Mouse (Mus musculus) midbrain, postnatal 0 days (tissue): ENCODE measurements around the gene Mttp. TPM values are rescaled to one million over a fixed set of nuclear protein-coding genes. Genes with fewer than 3 reads are reported as not detected.

Experiments used
- ATAC-seq: fragments of 200-750 bp; cut with Nextera tagmentation; 2 replicates; pipeline ENCODE4 v1.8.0; 2017; ENCODE audit warnings: moderate number of reproducible peaks, mild to moderate bottlenecking, moderate TSS enrichment, moderate library complexity; ENCODE audit not compliant: low FRiP score
- DNase-seq: peaks from one replicate; pipeline ENCODE4 v3.0.0-alpha.2; 2015; ENCODE audit warnings: low spot score
- H3K27ac ChIP-seq: fragments of 300-500 bp; sonication (generic); 2 replicates; pipeline ENCODE4 v1.5.1; 2014; ENCODE audit warnings: low read depth, mild to moderate bottlenecking, low read length, mixed read lengths
- H3K27me3 ChIP-seq: fragments of 300-500 bp; sonication (generic); 2 replicates; pipeline ENCODE4 v1.6.1; 2014; ENCODE audit warnings: low read length, control low read depth, mixed read lengths; ENCODE audit not compliant: insufficient read depth
- H3K36me3 ChIP-seq: fragments of 300-500 bp; sonication (generic); 2 replicates; pipeline ENCODE4 v1.6.1; 2014; ENCODE audit warnings: low read length, control low read depth, mixed read lengths; ENCODE audit not compliant: insufficient read depth
- H3K4me1 ChIP-seq: fragments of 300-500 bp; sonication (generic); 2 replicates; pipeline ENCODE4 v1.6.1; 2014; ENCODE audit warnings: mild to moderate bottlenecking, control low read depth, antibody characterized with exemption, low read length, mixed read lengths; ENCODE audit not compliant: insufficient read depth
- H3K4me2 ChIP-seq: fragments of 300-500 bp; sonication (generic); 2 replicates; pipeline ENCODE4 v1.6.1; 2014; ENCODE audit warnings: low read depth, mild to moderate bottlenecking, low read length, mixed read lengths; ENCODE audit not compliant: poor library complexity, severe bottlenecking
- H3K4me3 ChIP-seq: fragments of 300-500 bp; sonication (generic); 2 replicates; pipeline ENCODE4 v1.5.1; 2014; ENCODE audit warnings: low read depth, mild to moderate bottlenecking, low read length, moderate library complexity
- H3K9ac ChIP-seq: fragments of 300-500 bp; sonication (generic); replicated peaks from 2 replicates; pipeline ENCODE4 v1.6.1; 2014; ENCODE audit warnings: mild to moderate bottlenecking, low read length, moderate library complexity, mixed read lengths; ENCODE audit not compliant: poor library complexity, severe bottlenecking
- H3K9me3 ChIP-seq: fragments of 300-500 bp; sonication (generic); 2 replicates; pipeline ENCODE4 v1.6.1; 2016; ENCODE audit warnings: low read length, control low read depth
- CTCF ChIP-seq: IDR thresholded peaks from 2 replicates; pipeline ENCODE4 v1.5.1; 2016; ENCODE audit warnings: antibody characterized with exemption, mild to moderate bottlenecking
- WGBS: fragments of 180-500 bp; shearing (Covaris S2); extraction: QIAGEN DNeasy Blood & Tissue Kit; methylation state at CpG from one replicate; pipeline ENCODE4 v1.1.7; 2014; 5-methylcytosine and 5-hydroxymethylcytosine counted together
- polyA plus RNA-seq: library from polyadenylated mRNA; unstranded; fragments of >200 nt; fragmentation: Nextera tagmentation; extraction: Ambion mirVana; gene quantifications from 2 replicates; pipeline ENCODE4 v1.2.1, GENCODE M21; 2015
- total RNA-seq: library from RNA; depleted of rRNA; stranded (reverse); fragments of >200 nt; gene quantifications from 2 replicates; pipeline ENCODE4 v1.2.3, GENCODE M21; 2014

The Mttp gene
- total and polyA plus RNA-seq, 2 experiments from 2014 or later = 4.9 to 6.7 TPM

DNA sequence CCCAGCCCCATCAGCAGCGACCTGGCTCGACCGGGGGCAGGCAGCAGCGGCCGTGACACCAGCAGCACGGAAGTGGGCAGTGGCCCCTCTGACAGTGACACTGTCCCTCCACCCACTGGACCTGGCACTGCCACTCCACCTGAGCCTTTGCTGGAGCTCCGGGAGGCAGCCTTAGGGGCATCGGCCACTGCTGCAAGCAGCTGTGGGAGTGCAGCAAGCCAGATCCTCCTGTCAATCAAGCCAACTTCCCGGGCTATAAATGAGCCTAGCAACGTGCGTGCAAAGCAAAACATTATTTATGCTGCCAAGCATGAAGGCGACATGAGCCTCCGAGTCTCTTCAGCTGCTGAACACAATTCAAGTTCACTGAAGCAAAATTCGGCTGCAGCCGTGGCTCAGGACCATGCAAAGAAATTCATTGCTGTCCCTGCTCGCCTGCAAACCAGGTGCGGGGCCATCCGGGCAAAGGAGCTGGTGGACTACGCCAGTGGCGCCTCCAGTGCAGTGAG, 78.4 kb downstream of the Mttp start:
- no peak overlapping the region for H3K4me3 ChIP-seq
- H3K27me3 ChIP-seq = no peaks in the 10 kb centered on the region
- WGBS = 58% methylated on average over 20 of the region's 20 CpGs
- H3K9ac ChIP-seq = no peak overlapping the region
- DNase-seq = peak; percentile 19
- ATAC-seq = no peak; the same call in 1 of the 2 replicates
- H3K36me3 ChIP-seq = no peaks in the 10 kb centered on the region
- H3K4me2 ChIP-seq = no peak overlapping the region
- H3K9me3 ChIP-seq = no peaks in the 10 kb centered on the region
- H3K4me1 ChIP-seq = no peaks in the 10 kb centered on the region
- no peak for TF ChIP-seq CTCF
- H3K27ac ChIP-seq = no peak overlapping the region

DNA sequence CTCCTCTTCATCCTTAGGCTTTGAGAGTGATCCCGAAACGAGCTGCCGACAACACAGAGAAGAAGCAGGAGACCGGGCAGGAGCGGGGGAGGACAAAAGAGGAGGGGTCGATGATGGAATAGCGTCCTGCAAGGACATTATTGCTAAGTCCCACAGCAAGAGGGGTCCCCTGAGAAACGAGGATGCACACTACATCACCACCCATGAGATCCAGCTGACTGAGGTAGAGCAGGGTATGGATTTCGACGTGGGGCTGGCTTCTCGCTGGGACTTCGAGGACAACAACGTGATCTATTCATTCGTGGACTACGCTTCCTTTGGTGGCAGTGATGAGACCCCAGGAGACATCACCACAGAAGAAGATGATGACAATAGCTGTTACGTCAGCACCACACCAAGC, 78.8 kb downstream of the Mttp start:
- no peak for ATAC-seq
- WGBS = 86% methylated on average over 16 of the region's 16 CpGs
- no peak overlapping the region for H3K4me2 ChIP-seq

DNA sequence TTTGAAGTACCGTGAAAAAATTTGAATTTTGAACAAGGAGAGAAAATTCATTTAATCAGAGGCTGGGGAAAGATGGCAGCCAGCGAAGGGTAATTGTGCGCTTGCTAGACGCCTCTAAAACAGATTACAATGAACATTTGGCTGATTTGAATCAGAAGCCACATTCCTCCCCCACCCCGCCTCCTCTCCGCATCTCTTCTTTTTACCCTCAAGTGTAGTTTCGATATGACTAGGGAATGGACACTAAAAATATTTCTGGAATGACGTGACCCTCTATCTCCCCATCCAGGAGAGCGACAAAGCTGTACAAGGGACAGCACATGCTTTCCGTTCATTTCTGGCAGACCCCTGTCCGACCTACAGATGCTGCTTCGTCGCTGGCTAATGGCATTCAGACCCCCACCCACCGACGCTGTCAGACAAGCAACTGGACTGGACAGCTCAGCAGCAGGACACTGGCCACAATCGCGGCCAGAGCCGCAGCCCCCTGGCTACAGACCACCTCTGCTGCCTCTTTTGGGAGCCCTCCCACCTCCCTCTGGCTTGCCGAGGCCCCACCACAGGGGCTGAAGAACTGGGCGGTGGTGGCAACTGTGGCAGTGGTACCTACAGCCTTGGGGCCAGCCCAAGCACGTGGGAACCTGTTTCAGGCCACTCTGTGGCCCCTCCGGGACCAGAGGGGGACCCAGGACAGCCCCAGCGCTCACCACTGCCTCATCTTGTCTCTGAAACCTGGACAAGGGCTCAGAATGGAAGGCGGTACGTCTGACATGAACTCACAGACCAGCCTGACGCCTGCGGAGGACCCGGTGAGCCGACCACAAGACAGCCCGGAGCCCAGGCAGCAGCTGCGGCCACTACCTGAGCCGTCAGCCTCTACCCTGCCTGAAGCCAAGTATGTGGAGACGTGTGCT, 79.8 kb downstream of the Mttp start, which contains the start of gene 1110002E22Rik:
TSS of gene 1110002E22Rik (plus strand) at position 321 of the 914 bp plus-strand sequence.
- Histone ChIP-seq H3K4me3 (no peak within 1 kb of the TSS), H3K27me3 (no peaks in the 10 kb centered on the region), H3K4me1 (no peaks in the 10 kb centered on the region), H3K9ac (no peak within 1 kb of the TSS), H3K36me3 (no peaks in the 10 kb centered on the region), H3K4me2 (no peak within 1 kb of the TSS), H3K9me3 (no peaks in the 10 kb centered on the region), H3K27ac (no peak within 1 kb of the TSS)
- WGBS = 75% methylated on average over 33 of the region's 33 CpGs
- DNase-seq (no peak), ATAC-seq (no peak)
- TF ChIP-seq CTCF = no peak

More for the DNA sequence above, 78.8 kb downstream of the Mttp start:
- H3K27me3 ChIP-seq = no peaks in the 10 kb centered on the region
- H3K4me1 ChIP-seq = no peaks in the 10 kb centered on the region
- no peak for DNase-seq
- H3K9ac ChIP-seq = no peak overlapping the region
- TF ChIP-seq CTCF = no peak
- no peaks in the 10 kb centered on the region for H3K36me3 ChIP-seq
- H3K9me3 ChIP-seq = no peaks in the 10 kb centered on the region
- H3K27ac ChIP-seq = no peak overlapping the region
- H3K4me3 ChIP-seq = no peak overlapping the region

DNA sequence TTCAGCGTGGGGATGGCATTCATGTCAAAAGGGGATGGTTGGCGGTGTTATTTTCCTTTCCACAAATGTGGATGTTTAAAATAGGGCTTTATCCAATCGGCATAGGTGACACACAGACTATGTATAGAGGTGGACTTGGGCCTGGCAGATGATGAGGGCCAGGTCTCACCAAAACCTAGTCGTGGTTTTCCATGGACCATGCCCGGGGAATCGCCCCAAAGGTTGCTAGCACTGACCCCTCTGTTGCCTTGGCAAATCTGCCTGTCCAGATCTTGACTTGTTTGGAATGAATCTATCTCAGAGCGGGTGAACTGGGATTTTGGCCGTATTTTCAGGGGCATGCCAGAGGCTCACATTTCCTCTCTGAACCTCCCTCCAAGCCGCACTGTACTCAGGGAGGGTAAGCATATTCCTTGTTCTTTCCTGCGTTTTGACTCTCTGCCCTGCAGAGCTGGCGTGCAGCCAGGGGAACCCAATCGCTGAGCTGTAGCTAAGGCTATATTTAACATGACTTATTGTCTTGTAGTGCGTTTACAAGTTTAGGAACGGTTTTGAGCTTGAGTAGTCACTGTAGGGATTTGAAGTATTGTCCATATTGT, 80.9 kb downstream of the Mttp start:
- no peak overlapping the region for H3K4me2 ChIP-seq
- H3K27ac ChIP-seq = no peak overlapping the region
- H3K4me3 ChIP-seq = no peak overlapping the region
- no peak overlapping the region for H3K9ac ChIP-seq
- WGBS = 56% methylated on average over 14 of the region's 14 CpGs
- no peaks in the 10 kb centered on the region for H3K27me3 ChIP-seq
- TF ChIP-seq CTCF = no peak
- H3K9me3 ChIP-seq = no peaks in the 10 kb centered on the region
- ATAC-seq = no peak
- no peaks in the 10 kb centered on the region for H3K36me3 ChIP-seq
- H3K4me1 ChIP-seq = no peaks in the 10 kb centered on the region
- peak; percentile 46 for DNase-seq

DNA sequence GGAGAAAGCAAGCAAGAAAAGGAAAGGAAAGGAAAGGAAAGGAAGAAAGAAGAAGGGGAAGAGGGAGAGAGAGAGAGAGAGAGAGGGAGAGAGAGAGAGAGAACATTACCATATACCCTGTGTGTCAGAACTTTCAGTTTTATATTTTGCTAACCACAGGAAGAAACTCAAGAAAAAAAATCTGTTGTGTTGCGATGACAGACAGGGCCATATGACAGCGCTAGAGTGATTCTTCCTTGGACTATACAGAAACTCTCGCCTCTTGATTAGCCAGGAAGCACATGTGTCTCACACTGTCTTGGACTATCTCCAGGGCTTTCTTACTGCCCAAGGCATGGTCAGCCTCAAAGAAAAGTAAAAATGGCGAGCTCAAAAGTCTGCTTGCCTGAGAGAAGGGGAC, 82.1 kb downstream of the Mttp start:
- ATAC-seq (no peak), DNase-seq (no peak)
- WGBS = 89% methylated on average over 4 of the region's 4 CpGs
- no peaks in the 10 kb centered on the region for H3K36me3 ChIP-seq
- no peaks in the 10 kb centered on the region for H3K27me3 ChIP-seq
- no peaks in the 10 kb centered on the region for H3K9me3 ChIP-seq
- no peak overlapping the region for H3K4me2 ChIP-seq
- no peaks in the 10 kb centered on the region for H3K4me1 ChIP-seq
- H3K9ac ChIP-seq = no peak overlapping the region
- no peak overlapping the region for H3K4me3 ChIP-seq
- H3K27ac ChIP-seq = no peak overlapping the region
- no peak for TF ChIP-seq CTCF
